Mouse (Mus musculus) hindbrain, embryonic 13.5 days (tissue): ENCODE data around the gene Mxra8. TPM values are rescaled to one million over a fixed set of nuclear protein-coding genes. Genes with fewer than 3 reads are reported as not detected.
A peak's percentile ranks its signal among the peaks of the same experiment; 100 is the strongest.

Experiments
- ATAC-seq: fragments of 200-750 bp; cut with Nextera tagmentation; 2 replicates; pipeline ENCODE4 v1.8.0; 2017; ENCODE audit warnings: moderate TSS enrichment; ENCODE audit not compliant: low FRiP score
- H3K27ac ChIP-seq: fragments of 300-500 bp; sonication (generic); 2 replicates; pipeline ENCODE4 v1.5.1; 2015; ENCODE audit warnings: inconsistent platforms, mild to moderate bottlenecking, moderate library complexity
- H3K27me3 ChIP-seq: fragments of 300-500 bp; sonication (generic); 2 replicates; pipeline ENCODE4 v1.6.1; 2015; ENCODE audit warnings: mild to moderate bottlenecking, inconsistent platforms
- H3K36me3 ChIP-seq: fragments of 300-500 bp; sonication (generic); 2 replicates; pipeline ENCODE4 v1.6.1; 2015; ENCODE audit warnings: mild to moderate bottlenecking, inconsistent platforms
- H3K4me1 ChIP-seq: fragments of 300-500 bp; sonication (generic); replicated peaks from 2 replicates; pipeline ENCODE4 v1.6.1; 2015; ENCODE audit warnings: inconsistent platforms
- H3K4me2 ChIP-seq: fragments of 300-500 bp; sonication (generic); 2 replicates; pipeline ENCODE4 v1.6.1; 2015; ENCODE audit warnings: inconsistent platforms, mild to moderate bottlenecking, moderate library complexity
- H3K4me3 ChIP-seq: fragments of 300-500 bp; sonication (generic); 2 replicates; pipeline ENCODE4 v1.5.1; 2015; ENCODE audit warnings: mild to moderate bottlenecking, inconsistent platforms
- H3K9ac ChIP-seq: fragments of 300-500 bp; sonication (generic); 2 replicates; pipeline ENCODE4 v1.6.1; 2015; ENCODE audit warnings: mild to moderate bottlenecking, inconsistent platforms
- H3K9me3 ChIP-seq: fragments of 300-500 bp; sonication (generic); 2 replicates; pipeline ENCODE4 v1.6.1; 2016; ENCODE audit warnings: inconsistent platforms
- WGBS: fragments of 180-500 bp; shearing (Covaris S2); methylation state at CpG from one replicate; pipeline ENCODE4 v1.1.7; 2015; 5-methylcytosine and 5-hydroxymethylcytosine counted together
- polyA plus RNA-seq: library from polyadenylated mRNA; unstranded; fragments of >200 nt; fragmentation: Nextera tagmentation; extraction: Ambion mirVana; gene quantifications from 2 replicates; pipeline ENCODE4 v1.2.1, GENCODE M21; 2015

Gene Mxra8
- polyA plus RNA-seq, 1 experiment from 2014 or later: 30.8 TPM

DNA sequence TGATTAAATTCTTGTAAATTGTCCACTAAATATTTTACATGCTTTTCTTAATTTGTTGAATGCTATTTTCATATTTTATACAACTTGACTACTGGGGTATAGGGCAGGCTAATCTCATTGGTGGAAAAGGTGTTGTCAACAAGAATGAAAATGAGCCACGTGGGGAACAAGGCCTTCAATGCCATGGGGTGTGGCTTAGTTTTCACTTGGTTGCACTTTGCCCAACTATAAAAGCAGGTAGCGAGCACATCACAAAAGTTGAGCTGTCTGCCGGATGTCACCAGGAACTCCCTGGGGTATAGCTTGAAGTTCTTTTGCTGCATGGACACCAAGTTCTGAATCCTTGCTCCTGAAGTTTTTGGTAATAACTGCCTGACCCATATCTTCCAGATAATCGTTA, 21.9 kb upstream of the Mxra8 start:
- no peak overlapping the region for H3K4me3 ChIP-seq
- no peak overlapping the region for H3K4me2 ChIP-seq
- H3K27ac ChIP-seq: no peak overlapping the region
- H3K9ac ChIP-seq: no peak overlapping the region
- no peaks in the 10 kb centered on the region for H3K9me3 ChIP-seq
- ATAC-seq: no peak
- no peaks in the 10 kb centered on the region for H3K27me3 ChIP-seq
- 81% methylated on average over 4 of the region's 4 CpGs for WGBS
- peaks cover 22% of the 10 kb centered on the region for H3K4me1 ChIP-seq
- peaks cover 87% of the 10 kb centered on the region for H3K36me3 ChIP-seq

DNA sequence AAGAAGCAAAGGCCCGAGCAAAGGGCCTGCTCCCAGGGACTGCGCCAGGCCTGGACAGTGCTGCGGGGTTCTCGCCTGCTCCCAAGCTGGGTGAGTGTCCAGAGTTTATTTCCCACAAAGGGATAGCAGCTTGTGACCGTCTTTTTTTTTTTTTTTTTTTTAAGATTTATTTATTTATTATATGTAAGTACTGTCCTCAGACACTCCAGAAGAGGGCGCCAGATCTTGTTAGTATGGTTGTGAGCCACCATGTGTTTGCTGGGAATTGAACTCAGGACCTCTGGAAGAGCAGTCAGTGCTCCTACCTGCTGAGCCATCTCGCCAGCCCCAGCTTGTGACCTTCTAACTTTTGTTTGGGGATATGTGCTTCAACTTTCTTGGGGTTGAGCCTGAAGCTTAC, 18.5 kb upstream of the Mxra8 start:
- Histone ChIP-seq H3K4me3 (no peak overlapping the region), H3K9me3 (no peaks in the 10 kb centered on the region), H3K36me3 (peaks cover 95% of the 10 kb centered on the region), H3K9ac (no peak overlapping the region), H3K27ac (no peak overlapping the region), H3K4me2 (no peak overlapping the region), H3K27me3 (no peaks in the 10 kb centered on the region), H3K4me1 (no peaks in the 10 kb centered on the region)
- WGBS: 80% methylated on average over 7 of the region's 7 CpGs
- ATAC-seq: no peak

DNA sequence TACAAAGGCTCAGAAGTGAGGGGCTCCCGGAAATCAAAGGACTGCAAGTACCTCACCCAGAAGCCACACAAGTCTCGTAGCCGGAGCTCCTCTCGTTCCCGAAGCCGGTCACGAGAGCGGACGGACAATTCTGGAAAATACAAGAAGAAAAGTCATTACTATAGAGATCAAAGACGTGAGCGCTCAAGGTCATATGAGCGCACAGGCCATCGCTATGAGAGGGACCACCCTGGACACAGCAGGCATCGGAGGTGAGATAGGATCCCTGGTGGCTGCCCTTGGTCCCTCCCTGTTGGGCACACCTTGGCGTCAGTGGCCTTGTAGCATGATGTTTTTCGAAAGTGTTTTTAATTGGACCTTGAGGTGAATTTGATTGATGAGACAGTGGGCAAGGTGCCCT, 16.0 kb upstream of the Mxra8 start:
- H3K4me2 ChIP-seq: no peak overlapping the region
- no peak overlapping the region for H3K27ac ChIP-seq
- WGBS: 98% methylated on average over 16 of the region's 16 CpGs
- no peak overlapping the region for H3K4me3 ChIP-seq
- ATAC-seq: no peak
- no peaks in the 10 kb centered on the region for H3K9me3 ChIP-seq
- peaks cover 88% of the 10 kb centered on the region for H3K36me3 ChIP-seq
- no peaks in the 10 kb centered on the region for H3K27me3 ChIP-seq
- no peak overlapping the region for H3K9ac ChIP-seq
- no peaks in the 10 kb centered on the region for H3K4me1 ChIP-seq

DNA sequence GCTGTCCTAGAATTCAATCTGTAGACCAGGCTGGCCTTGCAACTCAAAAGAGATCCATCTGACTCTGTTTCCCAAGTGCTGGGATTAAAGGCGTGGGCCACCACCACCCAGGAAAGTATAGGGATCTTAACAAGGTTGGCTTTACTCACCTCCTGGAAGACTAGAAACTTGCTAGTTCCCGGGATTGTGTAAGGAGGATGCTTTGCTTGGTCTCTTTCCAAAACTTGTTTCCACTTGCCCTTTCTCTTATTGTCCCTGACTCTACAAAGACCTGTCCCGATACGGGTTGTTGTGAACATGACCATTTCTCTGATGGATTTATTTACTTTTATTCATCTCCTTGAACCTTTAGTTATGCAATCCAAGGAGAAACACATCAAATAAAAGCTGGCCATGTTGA, 9.6 kb upstream of the Mxra8 start:
- ATAC-seq: no peak
- Histone ChIP-seq H3K4me1 (peaks cover 29% of the 10 kb centered on the region), H3K4me2 (no peak overlapping the region), H3K27ac (no peak overlapping the region), H3K36me3 (peaks cover 25% of the 10 kb centered on the region), H3K9me3 (no peaks in the 10 kb centered on the region), H3K27me3 (no peaks in the 10 kb centered on the region), H3K9ac (no peak overlapping the region), H3K4me3 (no peak overlapping the region)
- WGBS: 93% methylated on average over 4 of the region's 4 CpGs

DNA sequence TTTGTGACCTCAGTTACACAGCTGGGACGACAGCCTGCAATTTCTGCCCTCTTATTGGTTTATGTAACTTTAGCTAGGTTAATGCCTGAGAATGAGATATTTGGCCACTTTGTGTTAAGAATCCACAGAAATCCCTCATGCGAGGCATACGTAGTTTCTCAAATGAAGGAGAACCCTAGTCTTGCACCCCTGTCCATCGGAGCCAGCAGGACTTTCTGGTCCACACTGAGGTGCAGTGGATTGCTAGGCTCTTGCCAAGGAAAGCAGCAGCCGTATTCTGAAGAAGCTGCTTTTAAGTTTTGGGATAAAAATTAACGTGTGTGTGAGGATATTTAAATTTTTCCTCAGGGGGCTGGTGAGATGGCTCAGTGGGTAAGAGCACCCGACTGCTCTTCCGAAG, 8.9 kb upstream of the Mxra8 start:
- Histone ChIP-seq H3K4me1 (peaks cover 29% of the 10 kb centered on the region), H3K4me3 (peak overlapping the region; percentile 89), H3K9ac (no peak overlapping the region), H3K36me3 (peaks cover 18% of the 10 kb centered on the region), H3K27me3 (no peaks in the 10 kb centered on the region), H3K9me3 (no peaks in the 10 kb centered on the region), H3K27ac (peak overlapping the region; percentile 67), H3K4me2 (peak overlapping the region; percentile 99)
- ATAC-seq: no peak
- 60% methylated on average over 8 of the region's 8 CpGs for WGBS

DNA sequence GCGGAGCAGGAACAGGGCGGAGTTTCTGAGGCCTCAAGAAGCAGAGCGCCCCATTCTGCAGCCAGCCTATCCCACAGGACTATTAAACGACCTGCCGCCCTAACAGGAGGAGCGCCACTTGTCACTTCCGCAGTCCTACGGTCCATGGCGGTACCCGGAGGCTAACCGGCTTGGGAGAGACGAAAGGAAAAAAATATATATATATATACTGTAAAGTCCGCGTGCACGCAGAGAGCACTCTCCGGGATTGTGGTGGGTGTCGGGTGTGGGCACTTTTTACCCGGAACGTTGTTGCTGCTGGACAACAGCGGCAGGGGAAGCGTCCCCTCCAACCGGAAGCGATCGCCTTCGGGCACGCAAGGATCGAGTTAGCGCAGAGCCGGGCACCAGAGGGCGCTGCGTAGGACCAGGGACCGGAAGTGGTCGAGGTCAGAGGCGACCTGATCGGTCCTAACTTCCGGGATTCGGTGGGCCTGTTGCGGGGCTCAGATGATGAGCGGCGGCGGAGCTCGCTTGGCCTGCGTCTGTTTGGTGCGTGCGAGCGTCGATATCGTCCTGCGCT, 8.2 kb upstream of the Mxra8 start, which contains the start of gene Aurkaip1:
TSS of gene Aurkaip1 (plus strand) at position 68 of the 562 bp plus-strand sequence.
- WGBS: under 1% methylated on average over 49 of the region's 49 CpGs
- peak within 1 kb of the TSS; percentile 91 for H3K9ac ChIP-seq
- peak within 1 kb of the TSS; percentile 89 for H3K27ac ChIP-seq
- ATAC-seq: peak; percentile 94
- H3K27me3 ChIP-seq: no peaks in the 10 kb centered on the region
- peak within 1 kb of the TSS; percentile 89 for H3K4me3 ChIP-seq
- peaks cover 29% of the 10 kb centered on the region for H3K4me1 ChIP-seq
- peak within 1 kb of the TSS; percentile 99 for H3K4me2 ChIP-seq
- H3K36me3 ChIP-seq: peaks cover 16% of the 10 kb centered on the region
- no peaks in the 10 kb centered on the region for H3K9me3 ChIP-seq

DNA sequence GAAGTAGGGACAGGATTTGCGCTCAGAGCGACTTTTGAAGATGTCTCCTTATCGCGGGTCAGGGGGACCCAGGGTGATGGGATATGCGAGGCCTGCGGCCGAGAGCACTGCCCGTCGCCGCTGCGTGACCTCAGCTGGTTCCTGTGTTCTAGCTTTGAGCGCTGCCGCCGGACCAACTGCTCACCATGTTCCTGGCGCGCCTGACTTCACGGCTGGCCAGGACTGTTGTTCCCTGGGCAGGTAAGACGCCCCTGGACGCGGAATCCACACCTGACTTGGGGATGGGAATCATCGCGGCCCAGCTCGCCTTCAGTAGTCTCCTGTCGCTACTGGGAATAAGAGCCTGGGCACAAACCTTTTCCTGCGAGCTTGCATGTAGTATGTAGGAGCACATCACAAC, 7.6 kb upstream of the Mxra8 start:
- under 1% methylated on average over 25 of the region's 25 CpGs for WGBS
- Histone ChIP-seq H3K4me2 (peak overlapping the region; percentile 99), H3K4me3 (peak overlapping the region; percentile 89), H3K9me3 (no peaks in the 10 kb centered on the region), H3K36me3 (peaks cover 10% of the 10 kb centered on the region), H3K27me3 (no peaks in the 10 kb centered on the region), H3K27ac (peak overlapping the region; percentile 89), H3K9ac (peak overlapping the region; percentile 91), H3K4me1 (peaks cover 29% of the 10 kb centered on the region)
- no peak; the same call in none of the 2 replicates for ATAC-seq

DNA sequence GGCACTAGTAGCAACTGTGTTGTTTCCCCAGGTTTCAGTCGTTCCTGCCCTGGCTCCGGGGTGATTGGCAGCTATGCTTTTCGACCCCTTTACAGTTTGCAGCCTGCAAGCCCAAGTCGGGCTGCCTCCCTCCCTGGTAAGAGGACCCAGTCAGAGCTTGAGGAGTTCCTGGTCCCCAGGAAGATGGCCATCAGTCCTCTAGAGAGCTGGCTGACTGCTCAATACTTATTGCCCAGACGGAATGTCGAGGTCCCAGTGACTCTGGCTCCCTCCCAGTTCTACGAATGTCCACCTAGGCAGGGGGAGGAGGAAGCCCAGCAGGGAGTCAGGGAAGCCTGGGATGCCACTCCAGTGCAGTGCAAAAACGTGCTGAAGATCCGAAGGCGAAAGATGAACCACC, 7.2 kb upstream of the Mxra8 start:
- Histone ChIP-seq H3K9me3 (no peaks in the 10 kb centered on the region), H3K4me1 (peaks cover 29% of the 10 kb centered on the region), H3K9ac (peak overlapping the region; percentile 91), H3K4me2 (peak overlapping the region; percentile 99), H3K27ac (peak overlapping the region; percentile 89; the same call in 1 of the 2 replicates), H3K4me3 (peak overlapping the region; percentile 89), H3K36me3 (peaks cover 6% of the 10 kb centered on the region), H3K27me3 (no peaks in the 10 kb centered on the region)
- WGBS: 48% methylated on average over 10 of the region's 10 CpGs
- no peak for ATAC-seq

DNA sequence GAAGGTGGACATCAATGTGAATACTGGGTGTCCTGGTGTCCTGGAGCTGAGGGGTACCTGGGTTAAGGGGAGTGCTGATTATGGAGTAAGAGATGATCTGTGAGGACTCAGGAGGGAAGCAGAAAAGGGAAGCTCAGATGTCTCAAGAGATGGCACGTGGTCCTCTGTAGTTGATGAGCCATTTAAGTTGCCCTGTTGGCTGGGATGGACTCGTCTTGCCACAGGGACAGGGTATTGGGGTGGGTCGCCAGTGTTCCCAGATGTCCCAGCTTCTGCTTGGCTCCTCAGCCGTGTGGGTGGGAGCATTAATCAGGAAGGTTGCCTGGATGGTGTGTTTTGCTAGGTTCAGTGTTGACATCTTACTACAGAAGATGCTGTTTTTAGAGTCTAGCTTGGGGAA, 6.2 kb upstream of the Mxra8 start:
- ATAC-seq: no peak
- no peaks in the 10 kb centered on the region; the same call in 1 of the 2 replicates for H3K36me3 ChIP-seq
- no peak overlapping the region for H3K4me2 ChIP-seq
- H3K9me3 ChIP-seq: no peaks in the 10 kb centered on the region
- no peaks in the 10 kb centered on the region for H3K27me3 ChIP-seq
- H3K4me3 ChIP-seq: no peak overlapping the region
- H3K4me1 ChIP-seq: peaks cover 29% of the 10 kb centered on the region
- 86% methylated on average over 4 of the region's 4 CpGs for WGBS
- H3K27ac ChIP-seq: no peak overlapping the region
- H3K9ac ChIP-seq: peak overlapping the region; percentile 91; the same call in 1 of the 2 replicates

DNA sequence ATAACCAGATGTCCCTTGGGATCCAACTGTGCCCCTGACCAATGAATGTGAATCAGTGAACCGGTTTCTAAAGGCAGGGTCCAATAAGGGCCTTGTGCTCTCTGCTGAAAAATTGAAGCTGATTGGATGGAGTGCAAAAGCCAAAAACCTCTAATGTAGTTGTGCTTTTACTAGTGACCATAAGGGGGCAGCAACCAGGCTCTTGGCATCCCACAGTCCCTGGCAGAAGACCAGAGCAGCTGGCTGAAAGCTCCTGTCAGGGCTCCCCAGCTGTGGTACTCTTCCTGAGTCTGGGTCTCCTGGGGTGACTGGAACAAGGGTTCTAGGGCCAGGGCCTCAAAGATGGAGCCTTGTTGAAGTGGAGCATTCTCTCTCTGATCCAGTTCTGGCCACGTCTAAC, 5.6 kb upstream of the Mxra8 start:
- Histone ChIP-seq H3K4me3 (0 out of 2 replicates have a peak overlapping the region, but pooled peaks have one; percentile 1), H3K4me1 (peaks cover 29% of the 10 kb centered on the region), H3K4me2 (no peak overlapping the region), H3K9ac (no peak overlapping the region), H3K27me3 (no peaks in the 10 kb centered on the region), H3K9me3 (no peaks in the 10 kb centered on the region), H3K36me3 (no peaks in the 10 kb centered on the region; the same call in 1 of the 2 replicates), H3K27ac (peak overlapping the region; percentile 72)
- 35% methylated on average over 2 of the region's 2 CpGs for WGBS
- ATAC-seq: no peak

DNA sequence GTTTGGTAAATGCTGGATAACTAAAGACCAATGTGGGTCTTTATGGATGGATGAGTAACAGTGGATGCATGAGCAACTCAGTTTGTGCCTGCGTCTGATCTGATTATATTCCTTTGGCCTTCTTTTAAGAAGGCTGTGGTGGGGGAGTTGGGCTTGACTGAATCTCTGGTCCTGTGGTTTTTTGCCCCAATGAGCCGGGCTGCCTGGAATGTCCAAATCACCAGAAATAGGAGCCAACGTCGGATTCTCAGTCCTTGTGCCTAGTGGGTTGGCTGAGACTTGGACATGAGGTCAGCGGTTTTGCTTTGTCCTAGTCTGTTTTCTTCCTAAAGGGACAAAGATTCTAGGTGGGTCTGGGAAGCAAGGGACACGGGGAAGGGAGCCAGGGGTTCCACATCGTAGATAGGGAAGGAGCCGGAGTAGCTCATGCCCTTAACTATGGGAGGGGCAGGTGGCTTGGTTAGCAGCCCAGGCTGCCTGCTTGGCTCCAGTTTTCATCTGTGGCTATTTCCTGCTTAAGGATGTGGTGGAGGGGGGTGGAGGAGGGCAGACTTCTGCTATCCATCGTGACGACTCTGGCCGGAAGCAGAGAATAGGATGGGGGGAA, 2.0 kb upstream of the Mxra8 start:
- Histone ChIP-seq H3K36me3 (no peaks in the 10 kb centered on the region; the same call in 1 of the 2 replicates), H3K4me3 (no peak overlapping the region), H3K4me1 (peaks cover 45% of the 10 kb centered on the region), H3K9me3 (no peaks in the 10 kb centered on the region), H3K4me2 (no peak overlapping the region), H3K9ac (no peak overlapping the region), H3K27me3 (peaks cover 19% of the 10 kb centered on the region), H3K27ac (no peak overlapping the region)
- 82% methylated on average over 11 of the region's 11 CpGs for WGBS
- no peak for ATAC-seq

DNA sequence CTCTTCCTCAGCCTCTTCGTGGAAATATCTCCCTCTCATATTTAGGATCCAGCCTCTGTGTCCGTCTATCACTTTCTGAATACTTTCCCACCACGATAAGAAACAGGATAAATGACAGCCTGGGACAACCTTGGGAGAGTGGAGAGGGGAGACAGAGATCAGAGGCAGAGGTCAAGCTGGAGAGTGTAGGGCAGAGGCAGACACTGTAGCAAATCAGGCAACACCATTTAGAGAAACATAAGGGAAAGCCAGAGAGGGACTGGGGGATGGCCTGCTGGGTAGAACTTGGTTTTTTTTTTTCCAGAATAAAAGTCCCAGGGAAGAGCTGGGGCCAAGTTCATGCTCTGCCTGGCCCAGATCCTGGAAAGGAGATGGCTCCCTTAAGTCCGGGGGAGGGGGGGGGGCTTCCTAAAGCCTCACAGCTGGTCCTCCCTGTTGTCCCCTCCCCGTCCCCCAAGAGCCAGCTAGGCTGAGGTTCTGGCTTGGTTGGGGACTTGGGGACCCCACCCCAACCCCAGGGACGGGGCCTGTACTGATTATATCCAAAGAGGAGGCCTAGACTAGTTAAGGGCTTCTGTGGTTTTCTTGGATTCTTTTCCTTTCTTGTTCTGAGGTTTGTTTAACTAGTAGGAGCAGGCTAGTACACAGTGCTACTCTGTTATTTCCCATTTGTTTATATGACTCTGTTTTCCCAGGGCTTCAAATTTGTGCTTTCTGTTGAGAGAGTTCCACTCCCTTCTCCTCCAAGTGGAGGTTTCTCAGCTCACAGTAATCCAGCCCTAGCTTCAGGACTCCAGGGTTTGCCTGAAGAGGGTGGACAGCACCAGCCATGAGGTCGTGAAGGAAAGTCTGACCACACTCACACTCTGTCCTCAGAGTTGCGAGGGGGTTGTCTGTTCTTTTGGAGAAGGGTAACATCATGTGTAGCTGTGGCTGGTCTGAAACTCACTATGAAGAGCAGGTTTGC, 1.0 kb upstream of the Mxra8 start:
- Histone ChIP-seq H3K9ac (no peak overlapping the region; the same call in 1 of the 2 replicates), H3K4me3 (no peak overlapping the region), H3K4me1 (peaks cover 35% of the 10 kb centered on the region), H3K36me3 (no peaks in the 10 kb centered on the region; the same call in 1 of the 2 replicates), H3K9me3 (no peaks in the 10 kb centered on the region), H3K27me3 (peaks cover 22% of the 10 kb centered on the region), H3K27ac (no peak overlapping the region), H3K4me2 (no peak overlapping the region)
- 68% methylated on average over 8 of the region's 8 CpGs for whole genome bisulfite sequencing
- no peak for ATAC-seq
